Mouse (Mus musculus) megakaryocyte, adult 5-6 weeks (primary cell): ENCODE measurements around the gene Tmem81. TPM values are rescaled to one million over a fixed set of nuclear protein-coding genes. Genes with fewer than 3 reads are reported as not detected.

Source experiments
- ATAC-seq: 2 replicates; pipeline ENCODE4 v1.8.0; 2016; ENCODE audit warnings: mild to moderate bottlenecking, inconsistent platforms; ENCODE audit not compliant: poor library complexity, severe bottlenecking
- total RNA-seq, 2 experiments: library from RNA; stranded (forward) in 1 of 2; stranded (reverse) in 1 of 2; fragments of 153-499, 151-499 nt in 1 of 2; fragments of 221-1000, 200-1000 nt in 1 of 2; gene quantifications; 2 replicates each; pipeline versions ENCODE4 v1.2.3 to v1.2.4; 2015 to 2017

Tmem81 gene
- total RNA-seq, 2 experiments from 2014 or later: 5.4 to 5.9 TPM

- no peak for ATAC-seq
Observed at GRCm38 (mm10) chr1:132518621-132519020, 12.6 kb downstream of the Tmem81 start.

- ATAC-seq: no peak
Observed at GRCm38 (mm10) chr1:132519734-132520133, 13.7 kb downstream of the Tmem81 start.

GRCm38 (mm10) chr1:132520764-132521163, 14.7 kb downstream of the Tmem81 start:
- peak; percentile 75 for ATAC-seq

DNA sequence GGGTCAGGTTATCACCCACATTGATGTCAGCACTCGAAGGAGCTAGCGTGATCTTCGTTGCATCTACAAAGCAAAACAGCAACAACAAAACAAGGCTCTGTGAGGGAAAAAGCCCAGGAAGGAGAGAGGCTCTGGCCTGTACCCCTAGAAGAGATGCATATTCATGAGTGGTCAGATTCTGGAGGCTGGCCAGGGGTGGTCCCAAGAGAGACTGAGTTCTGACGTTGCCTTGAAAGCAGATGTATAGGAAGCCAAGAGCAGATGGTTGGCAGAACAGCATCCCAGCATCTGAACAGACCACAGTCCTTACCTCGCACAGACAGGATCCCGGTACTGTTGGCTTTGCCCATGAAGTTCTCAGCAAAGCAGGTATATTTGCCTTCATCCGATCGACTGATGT, 17.0 kb downstream of the Tmem81 start:
- no peak for ATAC-seq

DNA sequence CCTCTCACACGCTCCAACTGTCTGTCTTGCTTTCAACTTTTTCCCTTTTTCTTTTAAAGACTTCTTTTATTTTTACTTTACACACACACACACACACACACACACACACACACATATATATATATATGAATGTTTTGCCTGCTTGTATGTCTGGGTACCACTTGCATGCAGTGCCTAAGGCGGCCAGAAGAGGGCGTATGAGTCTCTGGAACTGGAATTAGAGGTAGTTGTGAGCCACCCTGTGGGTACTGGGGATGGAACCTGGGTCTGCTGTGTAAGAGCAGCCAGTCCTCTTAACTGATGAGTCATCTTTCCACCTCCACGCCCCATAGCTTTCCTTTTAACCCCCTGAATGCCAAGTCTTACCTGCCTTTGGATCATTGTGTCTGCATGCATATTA, 17.9 kb downstream of the Tmem81 start:
- ATAC-seq: 0 out of 2 replicates have a peak, but pooled peaks have one; percentile 33

DNA sequence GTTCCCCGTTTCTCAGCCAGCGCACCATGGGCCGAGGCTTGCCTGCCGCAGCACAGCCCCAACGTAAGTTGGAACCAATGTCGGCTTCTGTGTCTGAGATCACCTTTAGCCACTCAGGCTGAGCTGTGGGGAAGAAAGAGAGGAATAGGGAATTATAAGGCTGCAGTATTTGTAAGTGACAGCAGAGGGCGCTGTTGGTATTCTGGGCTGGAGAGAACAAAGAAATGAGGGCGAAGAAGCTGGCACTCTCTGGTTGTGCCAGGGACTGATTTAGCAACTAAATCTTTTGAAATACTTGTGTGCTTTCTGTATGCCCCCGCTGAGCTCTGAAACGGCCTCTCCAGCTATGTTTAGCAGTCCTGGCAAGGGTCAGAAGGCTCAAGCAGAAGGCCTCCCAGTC, 19.8 kb downstream of the Tmem81 start:
- peak; percentile 43 for ATAC-seq

GRCm38 (mm10) chr1:132528071-132528470, 22.0 kb downstream of the Tmem81 start:
- ATAC-seq: no peak

DNA sequence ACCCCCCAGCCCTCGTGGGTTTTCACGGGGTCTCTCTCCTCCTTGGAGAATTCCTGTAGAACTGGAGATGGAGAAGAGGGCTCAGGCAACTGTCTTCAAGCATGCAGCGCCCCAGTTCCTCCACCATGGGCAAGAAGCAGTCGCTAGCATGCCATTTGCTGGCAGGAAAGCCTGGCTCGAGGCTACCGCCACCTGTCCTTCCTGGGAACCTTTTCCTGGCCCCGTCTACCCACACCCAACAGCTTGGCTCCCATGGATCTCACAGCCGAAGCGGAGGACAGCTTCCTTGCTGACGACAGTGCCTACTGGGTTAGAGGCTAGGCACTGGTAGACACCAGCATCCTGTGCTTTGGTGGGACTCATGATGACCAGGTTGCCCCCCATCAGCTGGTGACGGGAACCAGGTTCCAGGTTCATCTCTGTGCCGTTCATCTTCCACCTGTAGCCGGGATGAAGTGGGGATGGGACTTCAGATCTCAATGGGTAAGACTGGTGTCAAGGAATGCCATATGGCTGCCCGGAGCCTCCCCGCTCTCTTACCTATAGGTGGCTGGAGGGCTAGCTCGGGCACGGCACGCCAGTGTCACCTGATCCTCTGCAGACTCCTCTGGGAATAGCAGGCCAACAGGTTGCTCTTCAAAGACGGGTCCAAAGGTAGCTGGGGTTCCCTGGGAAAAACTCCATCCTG, 22.8 kb downstream of the Tmem81 start:
- ATAC-seq: no peak

DNA sequence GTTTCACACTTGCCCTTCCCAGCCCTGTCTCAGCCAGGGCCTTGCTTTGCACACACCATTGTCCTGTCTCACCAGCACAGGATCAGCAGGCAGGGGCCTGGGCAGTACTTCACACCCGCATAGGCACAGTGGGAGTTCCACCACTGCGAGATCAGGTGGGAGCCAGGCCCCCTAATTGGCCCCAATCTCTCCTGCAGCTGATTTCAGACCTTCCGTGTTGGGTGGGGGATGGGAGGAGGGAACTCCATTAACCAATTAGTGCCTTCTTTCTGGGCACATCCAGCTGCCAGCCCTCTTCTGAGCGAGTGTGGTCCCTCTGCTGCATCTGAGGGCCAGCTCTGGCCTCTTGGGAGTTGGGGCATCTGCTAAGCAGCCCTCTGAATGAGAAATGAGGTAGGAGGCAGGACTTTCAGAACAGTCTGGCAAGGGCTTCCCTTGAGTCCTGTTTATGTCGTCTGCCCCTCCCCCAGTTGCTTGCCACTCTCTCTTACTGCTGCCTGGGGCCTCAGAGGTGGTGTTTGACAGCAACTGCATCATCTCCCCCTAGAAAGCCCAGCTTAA, 24.7 kb downstream of the Tmem81 start:
- ATAC-seq: no peak

DNA sequence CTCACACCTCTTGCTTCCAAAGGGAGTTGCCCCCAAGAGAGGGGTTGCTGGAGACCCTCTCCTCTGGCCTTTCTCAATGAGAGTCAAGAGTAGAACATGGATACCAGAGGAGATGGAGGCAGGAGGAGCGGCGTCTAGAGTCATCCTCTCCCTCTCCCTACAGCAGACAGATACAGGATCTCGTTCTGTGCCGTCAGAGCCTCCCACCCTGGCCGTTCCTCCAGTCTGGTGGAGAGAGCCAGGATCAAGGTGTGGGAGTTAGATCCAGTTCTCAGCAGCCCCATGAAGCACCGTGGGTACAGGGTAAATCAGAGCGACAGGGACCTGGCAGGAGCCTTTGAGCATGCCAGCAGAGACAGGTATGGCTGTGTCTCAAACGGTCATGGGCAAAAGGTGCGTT, 26.5 kb downstream of the Tmem81 start:
- ATAC-seq: no peak

DNA sequence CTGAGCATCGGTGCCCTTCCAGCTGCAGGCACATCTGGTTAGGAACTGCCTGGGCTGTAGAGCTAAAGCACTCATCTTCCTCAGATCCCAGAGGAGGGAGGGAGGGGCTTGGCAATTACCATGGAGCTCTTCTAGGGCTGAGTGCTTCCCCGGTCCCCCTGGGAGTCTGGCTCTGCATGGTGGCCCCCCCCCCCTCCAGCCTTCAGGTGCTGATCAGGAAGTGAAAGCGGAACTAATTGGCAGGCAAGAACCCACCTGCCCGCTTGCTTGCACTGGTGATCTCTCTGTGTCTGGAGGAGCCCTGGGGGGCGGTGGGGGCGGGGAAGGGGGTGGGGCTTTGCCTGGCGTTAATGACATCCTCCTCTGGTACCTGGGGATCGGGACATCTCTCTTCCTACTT, 27.8 kb downstream of the Tmem81 start:
- ATAC-seq: no peak

DNA sequence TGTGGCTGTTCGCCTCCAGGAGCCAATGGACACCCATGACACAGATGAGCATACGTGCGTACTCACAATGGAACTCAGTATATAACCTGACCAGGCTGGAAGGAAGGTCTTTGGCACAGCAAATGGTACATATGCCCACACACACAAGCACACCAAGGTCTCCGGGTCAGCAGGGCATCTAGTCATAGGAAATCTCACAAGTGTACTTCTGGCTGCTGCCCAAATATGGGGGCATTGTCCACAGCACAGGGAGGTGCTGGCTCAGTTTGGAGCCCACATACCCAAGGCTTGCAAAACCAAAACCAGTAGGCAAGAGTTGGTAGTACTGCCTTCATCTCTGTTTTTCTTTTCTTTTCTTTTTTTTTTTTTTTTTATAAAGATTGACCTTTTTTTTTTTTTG, 29.5 kb downstream of the Tmem81 start:
- ATAC-seq: no peak

DNA sequence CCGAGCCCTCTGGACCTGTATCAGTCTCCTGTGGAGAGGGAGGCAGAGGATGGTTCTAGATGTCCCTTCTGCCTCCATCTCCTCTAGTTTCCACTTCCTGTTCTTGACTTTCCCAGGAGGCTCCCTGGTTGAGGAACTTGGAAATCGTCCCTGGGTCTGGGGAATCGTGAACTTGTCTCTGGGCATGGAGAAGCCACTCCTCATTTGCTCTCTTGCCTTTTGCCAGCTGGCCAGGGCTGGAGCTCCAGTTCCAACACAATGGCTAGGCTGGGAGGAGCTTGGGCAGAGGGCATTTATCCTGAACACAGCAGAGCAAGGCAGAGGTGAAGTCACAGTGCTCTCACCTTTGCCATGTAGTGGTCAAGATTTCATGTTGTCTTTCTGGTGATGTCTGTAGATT, 30.4 kb downstream of the Tmem81 start:
- no peak for ATAC-seq

- ATAC-seq: no peak
Observed at GRCm38 (mm10) chr1:132537736-132538135, 31.7 kb downstream of the Tmem81 start.

DNA sequence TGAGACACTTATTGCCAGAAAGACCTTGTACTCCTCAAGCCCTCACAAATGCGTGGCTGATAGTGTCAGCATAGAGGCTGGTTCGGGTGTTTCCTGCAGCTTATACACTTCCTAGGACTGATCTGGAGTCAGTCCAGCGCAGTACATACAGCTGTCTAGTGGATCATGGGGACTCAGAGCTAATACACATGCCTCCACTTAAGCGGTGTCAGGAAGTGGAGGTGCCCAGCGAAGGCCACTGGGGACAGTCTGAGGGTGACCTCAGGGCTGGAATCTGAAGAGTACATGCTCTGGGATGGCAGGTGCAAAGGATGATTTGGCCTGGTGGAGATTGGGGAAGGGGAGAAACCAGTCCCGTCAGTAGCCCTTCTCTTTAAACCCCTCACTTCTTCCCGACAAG, 34.7 kb downstream of the Tmem81 start:
- ATAC-seq: no peak

DNA sequence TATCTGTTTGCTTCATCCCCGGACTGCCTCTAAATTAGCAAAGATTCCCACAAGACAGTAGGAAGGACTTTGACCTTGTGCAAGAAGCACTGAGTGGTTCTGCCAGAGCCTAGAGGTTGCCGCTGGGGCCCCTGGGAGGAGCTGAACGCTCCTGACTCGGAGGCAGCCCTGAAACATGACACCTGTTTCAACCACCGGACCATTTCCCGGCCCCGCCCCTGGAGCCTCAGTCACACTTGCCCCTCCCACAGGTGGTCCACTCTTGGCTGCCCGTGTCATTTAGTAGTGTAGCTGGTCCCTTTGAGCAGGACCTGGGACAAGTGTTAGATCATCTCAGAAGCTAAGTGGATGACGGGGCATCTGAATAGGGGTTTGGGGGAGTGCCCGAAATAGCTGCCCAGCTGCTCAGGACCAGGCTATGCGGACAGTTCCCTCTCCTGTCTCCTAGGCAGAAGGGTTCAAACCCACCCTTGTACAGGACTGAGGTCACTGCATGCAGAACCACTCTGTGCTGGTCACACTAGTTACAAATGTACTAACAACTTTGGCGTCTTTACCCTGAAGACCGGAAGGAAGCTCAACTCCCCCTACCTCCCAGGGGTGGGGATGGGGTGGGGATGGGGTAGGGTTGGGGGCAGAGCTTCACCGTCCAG, 35.3 kb downstream of the Tmem81 start:
- ATAC-seq: no peak

GRCm38 (mm10) chr1:132541824-132542599, 36.0 kb downstream of the Tmem81 start:
- ATAC-seq: no peak

- no peak for ATAC-seq
Observed at GRCm38 (mm10) chr1:132542762-132543306, 36.8 kb downstream of the Tmem81 start, which contains the start of gene Cntn2. Cntn2 (minus strand) TSS chr1:132543256.

DNA sequence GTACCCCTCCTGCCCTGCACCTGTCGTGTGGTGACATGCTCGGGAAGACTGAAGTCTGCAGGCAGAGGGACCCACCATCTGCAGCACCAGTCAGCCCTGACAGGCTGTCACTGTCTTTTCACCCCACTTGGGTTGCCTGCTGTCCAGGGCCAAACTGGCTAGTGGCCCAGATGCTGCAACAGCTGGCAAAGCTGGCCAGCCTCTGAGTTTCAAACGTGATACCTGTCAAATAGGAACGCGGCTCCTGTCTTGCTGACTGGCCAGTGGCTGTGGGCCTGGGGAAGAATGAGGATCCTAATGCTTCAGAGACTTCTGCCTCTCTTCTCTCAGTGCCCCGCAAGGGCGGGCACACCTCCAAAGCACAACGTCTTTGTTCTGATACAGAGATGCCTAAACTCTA, 37.8 kb downstream of the Tmem81 start:
- ATAC-seq: no peak

- no peak for ATAC-seq
Observed at GRCm38 (mm10) chr1:132557901-132558631, 52.0 kb downstream of the Tmem81 start.
